Mouse (Mus musculus): Measurements from ENCODE around the gene Trim34b. TPM values are rescaled to one million over a fixed set of nuclear protein-coding genes. Genes with fewer than 3 reads are reported as not detected.

The Trim34b gene
- total RNA-seq (2023) = 1.9 to 4.0 TPM (median 3.1 TPM) in 4 replicates

GRCm38 (mm10) chr7:104329171-104329570 lies at the start of gene Trim34b:
Gene Trim34b, plus strand, starts transcription at chr7:104329471.

GRCm38 (mm10) chr7:104287576-104288443 lies 41.5 kb upstream of the Trim34b start, which contains the start of gene Trim5:
Gene Trim5, minus strand, starts transcription at chr7:104288094.

DNA sequence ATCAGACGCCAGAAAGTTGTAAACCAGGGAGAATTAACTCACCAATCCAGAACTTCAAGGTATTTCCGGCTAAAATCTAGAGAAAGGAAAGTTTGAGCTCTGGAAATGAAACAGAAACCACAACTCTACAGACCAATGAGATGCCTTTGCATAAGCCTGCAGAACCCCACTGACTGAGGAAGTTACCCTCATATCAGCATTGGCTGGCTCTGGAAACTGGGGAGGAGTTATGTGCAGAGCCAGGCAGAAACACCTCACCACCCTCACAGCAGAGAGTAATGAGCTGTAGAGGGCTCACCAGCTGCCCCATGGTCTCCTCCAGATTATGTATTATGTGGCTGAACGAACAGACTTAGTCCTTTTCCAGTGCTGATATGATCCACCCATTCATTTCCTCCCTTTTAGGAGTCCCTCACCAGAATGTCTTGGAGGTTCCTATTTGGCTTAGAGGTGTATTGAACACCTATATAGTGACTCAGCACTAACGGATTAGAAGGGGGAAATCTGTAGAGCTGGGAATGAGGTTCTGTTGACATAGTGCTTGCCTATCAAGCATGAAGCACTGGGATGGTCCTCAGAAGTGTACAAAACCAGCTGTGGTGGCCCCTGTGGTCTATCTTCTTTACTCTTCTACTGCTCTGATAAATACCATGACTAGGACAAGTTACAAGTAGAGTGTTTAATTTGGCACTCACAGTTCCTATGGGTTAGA lies 13.7 kb upstream of the Trim34b start, which contains the start of gene Trim12a:
Trim12a (minus strand) TSS at position 98 of the 712 bp plus-strand sequence.

DNA sequence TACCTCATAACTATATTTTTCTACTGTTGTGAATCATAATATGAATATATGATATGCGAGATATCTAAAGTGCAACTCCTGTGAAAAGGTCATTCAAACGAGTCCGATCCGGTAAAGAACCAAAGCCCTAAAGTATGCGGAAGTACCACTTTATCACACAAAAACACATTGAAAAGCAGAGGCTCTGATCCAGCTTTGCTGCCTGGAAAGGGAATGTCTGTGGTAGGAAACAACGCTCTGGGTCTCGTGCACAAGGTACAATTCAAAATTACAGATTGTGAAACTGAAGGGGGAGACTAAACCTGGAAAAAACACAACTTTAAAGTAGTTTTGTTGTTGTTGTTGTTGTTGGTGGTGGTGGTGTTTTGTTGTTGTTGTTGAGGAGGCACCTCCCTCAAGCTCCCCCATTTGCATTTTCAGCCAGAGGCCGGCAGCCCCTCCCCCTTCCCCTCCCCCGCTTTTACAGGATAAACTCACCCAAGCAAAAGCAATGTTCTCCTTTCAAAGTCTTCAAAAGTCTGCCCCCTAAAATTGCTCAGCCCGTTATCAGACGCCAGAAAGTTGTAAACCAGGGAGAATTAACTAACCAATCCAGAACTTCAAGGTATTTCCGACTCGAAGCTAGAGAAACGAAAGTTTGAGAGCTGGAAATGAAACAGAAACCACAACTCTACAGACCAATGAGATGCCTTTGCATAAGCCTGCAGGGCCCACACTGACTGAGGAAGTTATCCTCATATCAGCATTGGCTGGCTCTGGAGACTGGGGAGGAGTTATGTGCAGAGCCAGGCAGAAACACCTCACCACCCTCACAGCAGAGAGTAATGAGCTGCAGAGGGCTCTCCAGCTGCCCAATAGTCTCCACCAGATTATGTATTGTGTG lies 23.7 kb downstream of the Trim34b start, which contains the start of gene Trim12c:
Trim12c (minus strand) TSS at position 646 of the 883 bp plus-strand sequence.

GRCm38 (mm10) chr7:104369736-104370414 lies 40.6 kb downstream of the Trim34b start, which contains the start of gene Trim30b:
Gene Trim30b, minus strand, starts transcription at chr7:104369884.

Other genes with a start within 250 kb of the Trim34b start
- not detected in 4 replicates for gene Olfr645, start 244.0 kb upstream of the Trim34b start, total RNA-seq (2023)
- 0.30 to 0.49 TPM (median 0.42 TPM) in 4 replicates for gene Olfr646, start 224.6 kb upstream of the Trim34b start, total RNA-seq (2023)
- gene Ubqln5, start 199.6 kb upstream of the Trim34b start, total RNA-seq (2023) = not detected in 4 replicates
- not detected in 4 replicates for gene Olfr643, start 192.1 kb upstream of the Trim34b start, total RNA-seq (2023)
- gene Ubqln3, start 186.2 kb upstream of the Trim34b start, total RNA-seq (2023) = not detected in 4 replicates
- gene Ubqlnl, start 178.9 kb upstream of the Trim34b start, total RNA-seq (2023) = not detected in 4 replicates
- gene Olfm5, start 164.6 kb upstream of the Trim34b start, total RNA-seq (2023) = not detected in 4 replicates
- gene Olfr648, start 146.1 kb upstream of the Trim34b start, total RNA-seq (2023) = not detected in 4 replicates
- gene Olfr649, start 133.5 kb upstream of the Trim34b start, total RNA-seq (2023) = not detected in 4 replicates
- gene Trim6, start 110.7 kb upstream of the Trim34b start, total RNA-seq (2023) = 0.45 to 0.60 TPM (median 0.47 TPM) in 4 replicates
- 53.5 to 60.3 TPM (median 54.2 TPM) in 4 replicates for gene Trim34a, start 85.0 kb upstream of the Trim34b start, total RNA-seq (2023)
- gene Trim5, start 41.4 kb upstream of the Trim34b start, total RNA-seq (2023) = 23.2 to 27.2 TPM (median 25.2 TPM) in 4 replicates
- gene Trim12a, start 14.0 kb upstream of the Trim34b start, total RNA-seq (2023) = 101 to 114 TPM (median 113 TPM) in 4 replicates
- 43.7 to 48.9 TPM (median 46.7 TPM) in 4 replicates for gene Trim12c, start 23.9 kb downstream of the Trim34b start, total RNA-seq (2023)
- gene Trim30b, start 40.4 kb downstream of the Trim34b start, total RNA-seq (2023) = 20.6 to 25.0 TPM (median 23.3 TPM) in 4 replicates
- 3.3 to 6.2 TPM (median 4.2 TPM) in 4 replicates for gene Trim30c, start 71.4 kb downstream of the Trim34b start, total RNA-seq (2023)
- gene Trim30a, start 135.7 kb downstream of the Trim34b start, total RNA-seq (2023) = 71.0 to 81.8 TPM (median 75.2 TPM) in 4 replicates
- gene Trim30d, start 178.4 kb downstream of the Trim34b start, total RNA-seq (2023) = 15.4 to 20.6 TPM (median 18.0 TPM) in 4 replicates
- gene Olfr651, start 220.7 kb downstream of the Trim34b start, total RNA-seq (2023) = not detected in 4 replicates
- gene Olfr652, start 231.4 kb downstream of the Trim34b start, total RNA-seq (2023) = not detected in 4 replicates
- not detected in 4 replicates for gene Olfr653, start 247.8 kb downstream of the Trim34b start, total RNA-seq (2023)

Measured in B cell, adult 62 days (primary cell).